Mouse (Mus musculus): ENCODE results near the gene Odf3l1. TPM values are rescaled to one million over a fixed set of nuclear protein-coding genes. Genes with fewer than 3 reads are reported as not detected.
A peak's percentile ranks its signal among the peaks of the same experiment; 100 is the strongest.
"Not testable (repeated sequence)": the region's sequence is repeated elsewhere in the genome, so short reads cannot be mapped to it uniquely, and the experiment has no call there.

The Odf3l1 gene
- polyA plus RNA-seq (2014; fragmentation: Nextera tagmentation; extraction: Ambion mirVana) = 1.7 and 2.7 TPM in 2 replicates

GRCm38 (mm10) chr9:56864216-56864729 lies at the start of gene Odf3l1:
Odf3l1 (minus strand) TSS chr9:56864679.
- H3K4me2 ChIP-seq (ENCODE audit: low read depth, low read length) = peak within 1 kb of the TSS; percentile 71
- H3K27me3 ChIP-seq (replicated peaks; ENCODE audit: control insufficient read depth, insufficient read depth, low read length) = no peaks in the 10 kb centered on the region
- H3K4me3 ChIP-seq (ENCODE audit: low read depth, low read length) = peak within 1 kb of the TSS; percentile 57
- H3K36me3 ChIP-seq (ENCODE audit: control insufficient read depth, insufficient read depth, low read length) = no peaks in the 10 kb centered on the region
- 10% methylated on average over 3 of the region's 3 CpGs for WGBS
- no peaks in the 10 kb centered on the region for H3K9me3 ChIP-seq (ENCODE audit: control insufficient read depth, low read length)
- H3K27ac ChIP-seq (replicated peaks; ENCODE audit: low read depth, low read length) = peak within 1 kb of the TSS; percentile 28
- peak; percentile 79 for DNase-seq (ENCODE audit: low spot score)
- peaks cover 60% of the 10 kb centered on the region for H3K4me1 ChIP-seq (ENCODE audit: control insufficient read depth, insufficient read depth, low read length)
- ATAC-seq (ENCODE audit: low read depth) = no peak; the same call in 1 of the 2 replicates
- H3K9ac ChIP-seq (ENCODE audit: low read depth, low read length) = peak within 1 kb of the TSS; percentile 77

- peaks cover 44% of the 10 kb centered on the region for H3K36me3 ChIP-seq (ENCODE audit: control insufficient read depth, insufficient read depth, low read length)
These were observed 49.5 kb upstream of the Odf3l1 start for GRCm38 (mm10) chr9:56913991-56914390.

GRCm38 (mm10) chr9:56911017-56911416 lies 46.5 kb upstream of the Odf3l1 start:
- Histone ChIP-seq H3K9ac (ENCODE audit: low read depth, low read length) (no peak overlapping the region), H3K27me3 (replicated peaks; ENCODE audit: control insufficient read depth, insufficient read depth, low read length) (no peaks in the 10 kb centered on the region), H3K4me1 (ENCODE audit: control insufficient read depth, insufficient read depth, low read length) (no peaks in the 10 kb centered on the region), H3K4me3 (ENCODE audit: low read depth, low read length) (no peak overlapping the region), H3K4me2 (ENCODE audit: low read depth, low read length) (no peak overlapping the region), H3K36me3 (ENCODE audit: control insufficient read depth, insufficient read depth, low read length) (peaks cover 16% of the 10 kb centered on the region; the same call in 1 of the 2 replicates), H3K9me3 (ENCODE audit: control insufficient read depth, low read length) (no peaks in the 10 kb centered on the region), H3K27ac (replicated peaks; ENCODE audit: low read depth, low read length) (no peak overlapping the region)
- 40% methylated on average over 1 of the region's 1 CpGs for whole genome bisulfite sequencing
- ATAC-seq (ENCODE audit: low read depth) (no peak), DNase-seq (ENCODE audit: low spot score) (no peak)

More at GRCm38 (mm10) chr9:56913991-56914390, 49.5 kb upstream of the Odf3l1 start:
- no peak for DNase-seq (ENCODE audit: low spot score)
- WGBS = 78% methylated on average over 7 of the region's 9 CpGs
- no peak overlapping the region for H3K4me2 ChIP-seq (ENCODE audit: low read depth, low read length)
- no peak for ATAC-seq (ENCODE audit: low read depth)
- no peak overlapping the region for H3K4me3 ChIP-seq (ENCODE audit: low read depth, low read length)
- H3K27me3 ChIP-seq (replicated peaks; ENCODE audit: control insufficient read depth, insufficient read depth, low read length) = no peaks in the 10 kb centered on the region
- H3K9ac ChIP-seq (ENCODE audit: low read depth, low read length) = no peak overlapping the region
- no peaks in the 10 kb centered on the region for H3K4me1 ChIP-seq (ENCODE audit: control insufficient read depth, insufficient read depth, low read length)
- 0 out of 2 replicates have a peak overlapping the region, but pooled peaks have one; percentile 10 for H3K27ac ChIP-seq (replicated peaks; ENCODE audit: low read depth, low read length)
- no peaks in the 10 kb centered on the region for H3K9me3 ChIP-seq (ENCODE audit: control insufficient read depth, low read length)

GRCm38 (mm10) chr9:56909991-56910390 lies 45.5 kb upstream of the Odf3l1 start:
- not testable (repeated sequence) for H3K4me3 ChIP-seq (ENCODE audit: low read depth, low read length); H3K27me3 ChIP-seq (replicated peaks; ENCODE audit: control insufficient read depth, insufficient read depth, low read length); H3K27ac ChIP-seq (replicated peaks; ENCODE audit: low read depth, low read length); H3K9ac ChIP-seq (ENCODE audit: low read depth, low read length); DNase-seq (ENCODE audit: low spot score); H3K36me3 ChIP-seq (ENCODE audit: control insufficient read depth, insufficient read depth, low read length); ATAC-seq (ENCODE audit: low read depth); H3K4me1 ChIP-seq (ENCODE audit: control insufficient read depth, insufficient read depth, low read length); H3K9me3 ChIP-seq (ENCODE audit: control insufficient read depth, low read length); H3K4me2 ChIP-seq (ENCODE audit: low read depth, low read length)
- 48% methylated on average over 4 of the region's 4 CpGs for WGBS

GRCm38 (mm10) chr9:56907549-56907948 lies 43.1 kb upstream of the Odf3l1 start:
- Histone ChIP-seq H3K27me3 (replicated peaks; ENCODE audit: control insufficient read depth, insufficient read depth, low read length) (no peaks in the 10 kb centered on the region), H3K4me3 (ENCODE audit: low read depth, low read length) (no peak overlapping the region), H3K4me1 (ENCODE audit: control insufficient read depth, insufficient read depth, low read length) (no peaks in the 10 kb centered on the region), H3K4me2 (ENCODE audit: low read depth, low read length) (no peak overlapping the region), H3K27ac (replicated peaks; ENCODE audit: low read depth, low read length) (no peak overlapping the region), H3K9me3 (ENCODE audit: control insufficient read depth, low read length) (no peaks in the 10 kb centered on the region), H3K9ac (ENCODE audit: low read depth, low read length) (no peak overlapping the region), H3K36me3 (ENCODE audit: control insufficient read depth, insufficient read depth, low read length) (no peaks in the 10 kb centered on the region)
- DNase-seq (ENCODE audit: low spot score) (no peak), ATAC-seq (ENCODE audit: low read depth) (no peak)
- WGBS = 84% methylated on average over 9 of the region's 9 CpGs

GRCm38 (mm10) chr9:56903662-56904061 lies 39.2 kb upstream of the Odf3l1 start:
- Histone ChIP-seq H3K4me1 (ENCODE audit: control insufficient read depth, insufficient read depth, low read length) (peaks cover 3% of the 10 kb centered on the region; the same call in 1 of the 2 replicates), H3K9me3 (ENCODE audit: control insufficient read depth, low read length) (no peaks in the 10 kb centered on the region), H3K36me3 (ENCODE audit: control insufficient read depth, insufficient read depth, low read length) (no peaks in the 10 kb centered on the region), H3K9ac (ENCODE audit: low read depth, low read length) (no peak overlapping the region), H3K4me3 (ENCODE audit: low read depth, low read length) (no peak overlapping the region), H3K27me3 (replicated peaks; ENCODE audit: control insufficient read depth, insufficient read depth, low read length) (no peaks in the 10 kb centered on the region), H3K4me2 (ENCODE audit: low read depth, low read length) (no peak overlapping the region), H3K27ac (replicated peaks; ENCODE audit: low read depth, low read length) (no peak overlapping the region)
- DNase-seq (ENCODE audit: low spot score) = no peak
- WGBS = 80% methylated on average over 3 of the region's 3 CpGs
- no peak for ATAC-seq (ENCODE audit: low read depth)

- no peak overlapping the region for H3K4me3 ChIP-seq (ENCODE audit: low read depth, low read length)
- H3K27ac ChIP-seq (replicated peaks; ENCODE audit: low read depth, low read length) = 0 out of 2 replicates have a peak overlapping the region, but pooled peaks have one; percentile 58
- no peak overlapping the region for H3K9ac ChIP-seq (ENCODE audit: low read depth, low read length)
- H3K27me3 ChIP-seq (replicated peaks; ENCODE audit: control insufficient read depth, insufficient read depth, low read length) = no peaks in the 10 kb centered on the region
- WGBS = 46% methylated on average over 8 of the region's 8 CpGs
- peaks cover 4% of the 10 kb centered on the region; the same call in 1 of the 2 replicates for H3K36me3 ChIP-seq (ENCODE audit: control insufficient read depth, insufficient read depth, low read length)
- H3K9me3 ChIP-seq (ENCODE audit: control insufficient read depth, low read length) = no peaks in the 10 kb centered on the region
- peaks cover 3% of the 10 kb centered on the region; the same call in 1 of the 2 replicates for H3K4me1 ChIP-seq (ENCODE audit: control insufficient read depth, insufficient read depth, low read length)
- no peak overlapping the region for H3K4me2 ChIP-seq (ENCODE audit: low read depth, low read length)
- peak; percentile 91 for ATAC-seq (ENCODE audit: low read depth)
- DNase-seq (ENCODE audit: low spot score) = peak; percentile 83
These were observed 36.7 kb upstream of the Odf3l1 start for GRCm38 (mm10) chr9:56901187-56901586.

- Histone ChIP-seq H3K4me3 (ENCODE audit: low read depth, low read length) (no peak overlapping the region), H3K9me3 (ENCODE audit: control insufficient read depth, low read length) (no peaks in the 10 kb centered on the region), H3K9ac (ENCODE audit: low read depth, low read length) (peak overlapping the region; percentile 34; the same call in 1 of the 2 replicates), H3K27ac (replicated peaks; ENCODE audit: low read depth, low read length) (peak overlapping the region; percentile 58), H3K4me1 (ENCODE audit: control insufficient read depth, insufficient read depth, low read length) (peaks cover 3% of the 10 kb centered on the region; the same call in 1 of the 2 replicates), H3K4me2 (ENCODE audit: low read depth, low read length) (no peak overlapping the region), H3K36me3 (ENCODE audit: control insufficient read depth, insufficient read depth, low read length) (peaks cover 4% of the 10 kb centered on the region; the same call in 1 of the 2 replicates), H3K27me3 (replicated peaks; ENCODE audit: control insufficient read depth, insufficient read depth, low read length) (no peaks in the 10 kb centered on the region)
- peak; percentile 20; the same call in 1 of the 2 replicates for ATAC-seq (ENCODE audit: low read depth)
- WGBS = 18% methylated on average over 9 of the region's 9 CpGs
- DNase-seq (ENCODE audit: low spot score) = peak; percentile 39
These were observed 36.1 kb upstream of the Odf3l1 start for GRCm38 (mm10) chr9:56900571-56900970.

GRCm38 (mm10) chr9:56900060-56900459 lies 35.6 kb upstream of the Odf3l1 start:
- Histone ChIP-seq H3K4me1 (ENCODE audit: control insufficient read depth, insufficient read depth, low read length) (peaks cover 3% of the 10 kb centered on the region; the same call in 1 of the 2 replicates), H3K27me3 (replicated peaks; ENCODE audit: control insufficient read depth, insufficient read depth, low read length) (no peaks in the 10 kb centered on the region), H3K36me3 (ENCODE audit: control insufficient read depth, insufficient read depth, low read length) (peaks cover 4% of the 10 kb centered on the region; the same call in 1 of the 2 replicates), H3K9ac (ENCODE audit: low read depth, low read length) (no peak overlapping the region), H3K9me3 (ENCODE audit: control insufficient read depth, low read length) (no peaks in the 10 kb centered on the region), H3K4me2 (ENCODE audit: low read depth, low read length) (no peak overlapping the region), H3K27ac (replicated peaks; ENCODE audit: low read depth, low read length) (no peak overlapping the region), H3K4me3 (ENCODE audit: low read depth, low read length) (no peak overlapping the region)
- DNase-seq (ENCODE audit: low spot score) (no peak), ATAC-seq (ENCODE audit: low read depth) (no peak)

Data from embryonic facial prominence, embryonic 14.5 days (tissue).